17 mouse cellular contexts compared by ENCODE assay signal in the genomic region with DNA sequence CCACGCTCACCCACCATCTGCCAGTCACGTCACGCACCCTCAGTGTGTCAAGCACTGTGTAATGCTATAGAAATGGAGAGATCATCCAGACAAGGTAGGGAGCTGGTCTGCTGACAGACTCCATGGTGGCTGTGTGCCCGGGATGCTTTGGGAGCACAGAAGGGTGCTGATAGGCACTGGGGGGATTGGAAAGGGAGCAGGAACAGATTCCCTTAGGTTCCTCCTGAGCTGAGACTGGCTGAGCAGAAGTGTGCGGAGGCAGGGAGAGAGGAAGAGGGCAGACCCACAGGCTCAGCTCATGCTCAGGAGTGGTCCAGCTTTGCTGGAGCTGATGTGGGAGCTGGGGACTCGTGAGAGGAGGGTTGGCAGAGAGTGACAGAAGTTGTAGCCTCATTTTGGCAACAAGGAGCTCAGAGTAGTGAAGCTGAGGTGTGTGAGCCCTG. TPM values are rescaled to one million over a fixed set of nuclear protein-coding genes. Genes with fewer than 3 reads are reported as not detected.
DNase-seq lines count a peak whose midpoint lies in the region; ATAC-seq and TF ChIP-seq lines count a peak whose summit lies in the region.
"Had no signal": no experiment of that assay in that cellular context is flagged by ENCODE, and none has a peak within 500 bp of the region (broad histone marks: within the 10 kb centered on the region; RNA-seq: fewer than 3 reads in every experiment).

No protein-coding gene starts in this region.

- TF ChIP-seq CTCF in bone marrow, adult 2 months (IDR thresholded peaks at IDR 0.05; ENCODE audit: control insufficient read depth, insufficient read depth, low read length) = no peak

- TF ChIP-seq POLR2A in bone marrow, adult 2 months (IDR thresholded peaks at IDR 0.05; ENCODE audit: borderline replicate concordance, control insufficient read depth, low read depth, low read length) = no peak

- no peak overlapping the region for H3K9ac ChIP-seq in forebrain, embryonic 15.5 days (replicated peaks)
- no peak overlapping the region for H3K9ac ChIP-seq in forebrain, embryonic 13.5 days
- no peak overlapping the region for H3K9ac ChIP-seq in midbrain, embryonic 15.5 days
- H3K9ac ChIP-seq: lung, embryonic 14.5 days had no signal

- WGBS in forebrain, embryonic 15.5 days = 76% methylated on average over 6 of the region's 6 CpGs
- WGBS in forebrain, embryonic 13.5 days = 85% methylated on average over 6 of the region's 6 CpGs
- 90% methylated on average over 6 of the region's 6 CpGs for WGBS in bone marrow, adult 2 months
- 82% methylated on average over 6 of the region's 6 CpGs for WGBS in midbrain, embryonic 15.5 days

- no peaks in the 10 kb centered on the region for H3K9me3 ChIP-seq in forebrain, embryonic 15.5 days
- no peaks in the 10 kb centered on the region for H3K9me3 ChIP-seq in forebrain, embryonic 13.5 days (replicated peaks)
- H3K9me3 ChIP-seq in midbrain, embryonic 15.5 days = no peaks in the 10 kb centered on the region

- no peaks in the 10 kb centered on the region for H3K27me3 ChIP-seq in forebrain, embryonic 15.5 days
- H3K27me3 ChIP-seq in forebrain, embryonic 13.5 days = no peaks in the 10 kb centered on the region
- no peaks in the 10 kb centered on the region for H3K27me3 ChIP-seq in midbrain, embryonic 15.5 days (replicated peaks)

- H3K36me3 ChIP-seq in forebrain, embryonic 15.5 days = peaks cover 81% of the 10 kb centered on the region
- peaks cover 98% of the 10 kb centered on the region for H3K36me3 ChIP-seq in forebrain, embryonic 13.5 days (ENCODE audit: poor library complexity, severe bottlenecking)
- peaks cover 66% of the 10 kb centered on the region for H3K36me3 ChIP-seq in midbrain, embryonic 15.5 days (replicated peaks)

- H3K4me3 ChIP-seq in forebrain, embryonic 15.5 days = no peak overlapping the region
- H3K4me3 ChIP-seq in forebrain, embryonic 13.5 days = no peak overlapping the region
- H3K4me3 ChIP-seq in bone marrow, adult 2 months (replicated peaks; ENCODE audit: control insufficient read depth, low read depth, low read length) = no peak overlapping the region
- H3K4me3 ChIP-seq in midbrain, embryonic 15.5 days = no peak overlapping the region

- no peaks in the 10 kb centered on the region for H3K4me1 ChIP-seq in forebrain, embryonic 15.5 days
- H3K4me1 ChIP-seq in forebrain, embryonic 13.5 days = no peaks in the 10 kb centered on the region
- peaks cover 4% of the 10 kb centered on the region for H3K4me1 ChIP-seq in bone marrow, adult 2 months (ENCODE audit: control insufficient read depth, insufficient read depth, low read length)
- H3K4me1 ChIP-seq in midbrain, embryonic 15.5 days = no peaks in the 10 kb centered on the region

- ATAC-seq in forebrain, embryonic 15.5 days (replicated peaks) = no peak
- ATAC-seq in forebrain, embryonic 13.5 days = no peak; the same call in 1 of the 2 replicates
- no peak for ATAC-seq in midbrain, embryonic 15.5 days (replicated peaks)
- ATAC-seq: hindbrain, postnatal 0 days had no signal

- H3K4me2 ChIP-seq in forebrain, embryonic 15.5 days (replicated peaks) = no peak overlapping the region
- no peak overlapping the region for H3K4me2 ChIP-seq in forebrain, embryonic 13.5 days
- H3K4me2 ChIP-seq in midbrain, embryonic 15.5 days = no peak overlapping the region
- H3K4me2 ChIP-seq: lung, embryonic 14.5 days had no signal

- 0 out of 2 replicates have a peak overlapping the region, but pooled peaks have one; percentile 18 for H3K27ac ChIP-seq in forebrain, embryonic 15.5 days (replicated peaks)
- no peak overlapping the region for H3K27ac ChIP-seq in forebrain, embryonic 13.5 days
- peak overlapping the region; percentile 32; the same call in 1 of the 2 replicates for H3K27ac ChIP-seq in bone marrow, adult 2 months (ENCODE audit: control insufficient read depth, insufficient read depth, low read depth, low read length, poor library complexity)
- H3K27ac ChIP-seq in midbrain, embryonic 15.5 days = no peak overlapping the region
- H3K27ac ChIP-seq: hindbrain, postnatal 0 days had no signal

- DNase-seq in layer of hippocampus, adult 18-20 months (ENCODE audit: low spot score in 2 of 2) = peak; percentile 56 to 76
- DNase-seq in layer of hippocampus, adult 8-10 months (ENCODE audit: low spot score in 2 of 2) = no peak
- DNase-seq in cerebellum, postnatal 14 days = peak; percentile 60 to 70
- DNase-seq: adrenal gland, adult 8-10 months; heart, postnatal 4 days; kidney, adult 2 months; liver; lung, embryonic 14.5 days; right cerebral cortex, postnatal 4 days; thymus, adult 2 months had no signal

RNA-seq across cellular contexts. Expression of a gene that starts 18.7 kb away (rescaled TPM):
- polyA plus RNA-seq in forebrain, embryonic 15.5 days (2015; fragmentation: Nextera tagmentation; extraction: Ambion mirVana) = 7.9 and 8.1 TPM in 2 replicates
- 4.8 and 6.5 TPM in 2 replicates for polyA plus RNA-seq in forebrain, embryonic 13.5 days (2015; fragmentation: Nextera tagmentation; extraction: Ambion mirVana)
- 1 to 10 TPM; 6.9 to 8.6 TPM for total RNA-seq in layer of hippocampus, adult 18-20 months (2021)
- 10 to 100 TPM in 2 of 4 experiments, 1 to 10 TPM in 2; 7.3 to 22.9 (median 15.2) TPM for total RNA-seq in layer of hippocampus, adult 8-10 months (2022)
- polyA plus RNA-seq in bone marrow, adult 2 months (2011; ENCODE audit: insufficient read depth, insufficient read length, low replicate concordance, missing spikeins) = 3.4 and 5.6 TPM in 2 replicates
- polyA plus RNA-seq in midbrain, embryonic 15.5 days (2015; fragmentation: Nextera tagmentation; extraction: Ambion mirVana) = 13.7 and 15.5 TPM in 2 replicates

RNA-seq across cellular contexts. Expression of a gene that starts 27.1 kb away (rescaled TPM):
- polyA plus RNA-seq in forebrain, embryonic 15.5 days (2015; fragmentation: Nextera tagmentation; extraction: Ambion mirVana) = 0.17 and 0.27 TPM in 2 replicates
- polyA plus RNA-seq in forebrain, embryonic 13.5 days (2015; fragmentation: Nextera tagmentation; extraction: Ambion mirVana) = not detected in 2 replicates
- 1 to 10 TPM in 1 of 2 experiments, under 1 TPM in 1; 0.66 to 1.5 TPM for total RNA-seq in layer of hippocampus, adult 18-20 months (2021)
- 1 to 10 TPM in 3 of 4 experiments, under 1 TPM in 1; 0.83 to 1.4 (median 1.2) TPM for total RNA-seq in layer of hippocampus, adult 8-10 months (2022)
- polyA plus RNA-seq in bone marrow, adult 2 months (2011; ENCODE audit: insufficient read depth, insufficient read length, low replicate concordance, missing spikeins) = 0.97 and 2.3 TPM in 2 replicates
- 0.37 and 0.63 TPM in 2 replicates for polyA plus RNA-seq in midbrain, embryonic 15.5 days (2015; fragmentation: Nextera tagmentation; extraction: Ambion mirVana)
- total RNA-seq: heart, postnatal 4 days had no signal
- polyA plus RNA-seq: hindbrain, postnatal 0 days; lung, embryonic 14.5 days; midbrain, postnatal 0 days; neural tube, embryonic 11.5 days had no signal

RNA-seq across cellular contexts. Expression of a gene that starts 31.3 kb away (rescaled TPM):
- 47.8 and 52.7 TPM in 2 replicates for polyA plus RNA-seq in forebrain, embryonic 15.5 days (2015; fragmentation: Nextera tagmentation; extraction: Ambion mirVana)
- 45.8 and 48.2 TPM in 2 replicates for polyA plus RNA-seq in forebrain, embryonic 13.5 days (2015; fragmentation: Nextera tagmentation; extraction: Ambion mirVana)
- 10 to 100 TPM; 24.5 to 25.7 TPM for total RNA-seq in layer of hippocampus, adult 18-20 months (2021)
- total RNA-seq in layer of hippocampus, adult 8-10 months (2022) = 10 to 100 TPM; 24.5 to 29.1 (median 27.6) TPM
- polyA plus RNA-seq in bone marrow, adult 2 months (2011; ENCODE audit: insufficient read depth, insufficient read length, low replicate concordance, missing spikeins) = 11.2 and 25.5 TPM in 2 replicates
- 43.3 and 47.1 TPM in 2 replicates for polyA plus RNA-seq in midbrain, embryonic 15.5 days (2015; fragmentation: Nextera tagmentation; extraction: Ambion mirVana)

RNA-seq across cellular contexts. Expression of a gene that starts 36.0 kb away (rescaled TPM):
- polyA plus RNA-seq in forebrain, embryonic 15.5 days (2015; fragmentation: Nextera tagmentation; extraction: Ambion mirVana) = 92.9 and 96.5 TPM in 2 replicates
- polyA plus RNA-seq in forebrain, embryonic 13.5 days (2015; fragmentation: Nextera tagmentation; extraction: Ambion mirVana) = 71.1 and 81.2 TPM in 2 replicates
- total RNA-seq in layer of hippocampus, adult 18-20 months (2021) = 10 to 100 TPM; 41.6 to 44.3 TPM
- 10 to 100 TPM; 36.2 to 41.6 (median 39.6) TPM for total RNA-seq in layer of hippocampus, adult 8-10 months (2022)
- polyA plus RNA-seq in bone marrow, adult 2 months (2011; ENCODE audit: insufficient read depth, insufficient read length, low replicate concordance, missing spikeins) = 15.3 and 23.6 TPM in 2 replicates
- 103 and 107 TPM in 2 replicates for polyA plus RNA-seq in midbrain, embryonic 15.5 days (2015; fragmentation: Nextera tagmentation; extraction: Ambion mirVana)

RNA-seq across cellular contexts. Expression of a gene that starts 41.8 kb away (rescaled TPM):
- polyA plus RNA-seq in forebrain, embryonic 15.5 days (2015; fragmentation: Nextera tagmentation; extraction: Ambion mirVana) = 84.3 and 84.6 TPM in 2 replicates
- 52.9 and 56.3 TPM in 2 replicates for polyA plus RNA-seq in forebrain, embryonic 13.5 days (2015; fragmentation: Nextera tagmentation; extraction: Ambion mirVana)
- 100 to 1,000 TPM; 421 to 426 TPM for total RNA-seq in layer of hippocampus, adult 18-20 months (2021)
- total RNA-seq in layer of hippocampus, adult 8-10 months (2022) = 100 to 1,000 TPM; 402 to 498 (median 457) TPM
- polyA plus RNA-seq in bone marrow, adult 2 months (2011; ENCODE audit: insufficient read depth, insufficient read length, low replicate concordance, missing spikeins) = 44.9 and 61.5 TPM in 2 replicates
- 136 and 148 TPM in 2 replicates for polyA plus RNA-seq in midbrain, embryonic 15.5 days (2015; fragmentation: Nextera tagmentation; extraction: Ambion mirVana)

Comparison
In these comparisons a context has a peak if more than half of its experiments do, and no peak if none do; other contexts are left out.
1. H3K27ac ChIP-seq: peak in forebrain, embryonic 15.5 days (single experiment) and bone marrow, adult 2 months (single experiment); none in forebrain, embryonic 13.5 days (single experiment) and midbrain, embryonic 15.5 days (single experiment).
2. DNase-seq: peak in layer of hippocampus, adult 18-20 months (2 of 2) and cerebellum, postnatal 14 days (2 of 2); none in layer of hippocampus, adult 8-10 months (0 of 2).